Mouse (Mus musculus) central nervous system, embryonic 18 days (tissue): ENCODE results near the gene Sdad1. TPM values are rescaled to one million over a fixed set of nuclear protein-coding genes. Genes with fewer than 3 reads are reported as not detected.

Experiments used
- polyA plus RNA-seq: library from polyadenylated mRNA; depleted of rRNA; stranded (reverse); fragments of >200 nt; gene quantifications from 2 replicates; pipeline ENCODE4 v1.2.3, GENCODE M21; 2012; rRNA removed

The Sdad1 gene
- 20.1 and 20.4 TPM in 2 replicates for polyA plus RNA-seq

DNA sequence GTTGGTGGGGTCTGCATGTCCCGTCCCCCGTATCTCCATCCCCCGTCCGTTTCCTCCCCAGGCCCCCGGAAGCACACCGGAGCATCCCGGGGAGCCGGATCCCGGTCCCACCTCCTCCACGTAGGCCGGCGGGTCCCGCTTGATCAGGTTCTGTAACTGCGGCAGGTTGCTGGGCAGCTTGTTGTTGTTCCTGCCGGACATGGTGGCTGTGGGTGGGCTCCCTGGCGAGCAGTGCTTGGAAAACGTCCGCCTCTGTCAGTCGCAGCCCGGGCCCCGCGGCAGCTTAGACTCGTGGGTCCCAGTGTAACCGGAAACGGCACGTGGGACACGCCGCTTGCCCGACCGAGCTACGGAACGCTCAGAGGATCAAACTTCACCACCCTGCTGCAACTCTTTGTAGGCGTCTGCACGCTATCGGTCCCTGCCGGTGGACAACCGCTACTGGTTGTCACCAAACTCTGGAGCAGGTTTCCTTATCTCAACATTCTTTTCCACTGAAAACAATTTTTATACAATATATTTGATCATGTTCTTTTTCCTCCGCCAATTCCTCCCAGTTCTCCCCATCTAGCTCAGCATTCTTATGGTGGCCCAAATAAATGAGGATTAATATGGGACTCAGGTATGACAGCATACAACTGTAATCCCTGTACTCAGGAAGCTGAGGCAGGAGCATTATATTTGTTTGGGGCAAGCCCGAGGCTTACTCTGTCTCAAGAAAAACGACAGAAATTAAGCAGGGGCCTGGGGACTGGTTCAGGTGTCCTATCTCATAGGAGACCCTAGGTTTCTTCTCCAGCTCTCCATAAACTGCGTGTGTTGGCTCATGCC, at the start of gene Sdad1:
Gene Sdad1, minus strand, starts transcription at position 799 of the 831 bp plus-strand sequence.

GRCm38 (mm10) chr5:92348794-92349413, 38.6 kb upstream of the Sdad1 start, which contains the start of gene Cxcl10:
Cxcl10 (minus strand) TSS chr5:92348889.

DNA sequence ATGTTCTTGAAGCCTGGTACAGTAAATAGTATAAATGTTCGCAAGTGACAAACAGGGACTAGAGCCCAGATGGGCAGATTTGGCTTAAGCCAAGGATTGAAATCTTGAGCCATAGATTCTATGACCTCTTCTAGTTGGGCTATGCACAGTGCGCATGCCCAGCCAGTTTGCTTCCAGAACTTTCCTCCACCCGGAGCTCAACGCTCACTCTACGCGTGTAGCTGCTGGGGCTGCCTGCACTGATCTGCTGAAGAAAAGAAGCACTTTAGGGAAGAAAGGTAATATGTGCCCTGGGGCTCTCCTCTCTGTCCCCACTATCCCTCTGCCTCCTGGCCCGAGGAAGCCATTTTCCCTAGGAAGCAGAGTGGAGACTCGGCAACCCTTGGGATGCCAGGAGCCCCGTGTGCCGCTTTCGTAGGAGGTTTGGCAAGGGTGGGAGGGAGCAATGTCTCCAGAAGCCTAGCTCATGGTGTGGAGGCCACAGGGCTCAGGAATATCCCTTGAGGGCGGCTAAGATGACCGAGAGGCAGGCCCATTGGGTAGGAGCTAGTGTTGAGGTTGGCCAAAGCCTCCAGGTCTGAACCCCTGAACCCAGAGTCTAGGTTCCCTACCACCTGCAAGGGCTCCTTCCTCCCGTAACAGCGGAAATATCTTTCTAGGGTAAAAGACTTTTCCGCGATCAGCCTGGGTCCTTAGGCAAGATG, 21.5 kb upstream of the Sdad1 start, which contains the start of gene Art3:
Gene Art3, plus strand, starts transcription at position 193 of the 704 bp plus-strand sequence.

DNA sequence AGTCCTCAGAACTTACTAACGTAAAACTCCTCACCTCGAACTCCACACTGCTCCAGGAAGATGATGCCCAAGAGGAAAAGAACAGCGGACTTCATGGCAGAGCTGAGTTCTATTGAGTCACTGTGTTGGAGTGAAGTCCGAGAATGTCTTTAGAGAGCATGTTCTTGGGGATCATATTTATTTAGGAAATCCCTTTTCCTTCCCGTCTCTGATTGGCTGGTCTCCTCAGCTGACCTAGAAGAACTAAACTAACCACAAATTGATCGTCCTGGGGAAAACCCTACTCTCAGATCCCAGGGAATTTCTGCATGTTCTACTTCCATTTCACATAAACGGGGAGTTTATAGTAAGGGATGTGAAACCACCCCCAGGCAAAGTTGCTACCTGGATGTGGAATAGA, 17.6 kb upstream of the Sdad1 start, which contains the start of gene Cxcl9:
Gene Cxcl9, minus strand, starts transcription at position 151 of the 400 bp plus-strand sequence.

DNA sequence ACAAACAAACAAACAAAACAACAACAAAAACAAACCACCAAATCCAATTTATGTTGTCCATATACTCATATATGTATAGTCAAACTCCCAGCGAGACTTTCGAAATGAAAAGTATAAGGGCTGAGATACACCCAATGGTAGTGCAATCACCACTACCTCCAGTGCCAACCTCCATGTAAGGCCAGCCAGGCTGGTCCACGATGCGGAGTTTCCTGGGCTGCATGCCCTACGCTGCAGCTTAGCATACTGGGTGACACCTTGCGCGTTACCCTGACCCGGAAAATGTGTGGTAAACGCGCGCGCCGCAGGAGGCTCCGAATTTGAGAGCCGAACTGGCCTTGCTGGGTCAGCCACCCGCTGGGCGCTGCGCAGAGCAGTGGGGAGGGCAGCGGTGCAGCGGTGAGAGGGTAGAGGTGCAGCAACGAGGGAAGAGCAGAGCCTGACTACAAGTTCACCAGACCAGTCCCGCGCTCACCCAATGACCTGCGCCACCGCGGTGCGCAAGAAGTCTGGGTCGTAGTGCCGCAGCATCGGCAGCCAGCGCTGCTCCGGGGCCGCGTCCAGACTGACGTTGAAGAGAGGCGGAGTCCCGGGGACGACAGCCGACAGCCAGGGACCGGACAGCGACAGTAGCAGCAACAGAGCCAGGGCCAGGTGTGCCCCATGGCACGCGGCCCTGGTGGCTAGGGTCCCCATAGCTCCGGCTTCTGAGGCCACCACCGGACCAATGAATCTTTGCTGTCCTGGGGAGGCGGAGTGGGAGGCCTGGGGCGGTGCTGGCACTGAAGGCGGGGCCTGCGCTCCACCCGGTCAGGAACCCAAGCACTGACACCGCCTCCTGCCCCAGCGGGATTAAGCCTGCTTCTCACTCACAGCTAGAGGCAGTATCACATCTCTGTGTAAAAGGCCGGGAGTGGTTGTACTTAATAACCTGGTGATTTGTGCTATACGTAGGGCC, 32.6 kb downstream of the Sdad1 start, which contains the start of gene Naaa:
Gene Naaa, minus strand, starts transcription at position 734 of the 958 bp plus-strand sequence.

DNA sequence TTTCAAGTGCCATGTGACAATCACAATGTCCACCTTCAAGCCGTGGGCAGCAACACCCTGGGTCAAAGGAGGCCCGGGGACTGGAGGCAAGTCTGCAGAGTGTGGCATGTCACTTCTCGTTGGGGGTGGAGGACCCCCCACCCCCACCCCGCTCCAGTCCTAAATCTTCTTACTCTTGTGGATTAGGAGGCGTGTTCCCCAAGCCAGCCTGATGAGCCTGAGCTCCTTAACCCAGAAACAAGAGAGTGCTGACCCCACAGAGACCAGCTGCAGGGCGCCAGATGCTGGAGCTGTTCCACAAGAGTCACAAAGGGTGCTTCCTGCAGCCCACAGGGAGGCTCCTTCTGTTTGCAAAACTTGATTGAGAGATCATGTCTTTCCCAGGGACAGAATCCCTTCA, 54.1 kb downstream of the Sdad1 start, which contains the start of gene Ppef2:
Gene Ppef2, minus strand, starts transcription at position 61 of the 400 bp plus-strand sequence.

Other genes with a start within 250 kb of the Sdad1 start
- 138 and 139 TPM in 2 replicates for gene G3bp2, start 226.8 kb downstream of the Sdad1 start, polyA plus RNA-seq
- 42.9 and 46.6 TPM in 2 replicates for gene Uso1, start 172.5 kb downstream of the Sdad1 start, polyA plus RNA-seq
- not detected in 2 replicates for gene U90926, start 95.1 kb downstream of the Sdad1 start, polyA plus RNA-seq
- gene Ppef2, start 54.2 kb downstream of the Sdad1 start, polyA plus RNA-seq: 1.1 and 1.4 TPM in 2 replicates
- 16.3 and 19.0 TPM in 2 replicates for gene Naaa, start 32.3 kb downstream of the Sdad1 start, polyA plus RNA-seq
- 0.15 TPM in 1 of 2 replicates, not detected in the other for gene Cxcl9, start 17.6 kb upstream of the Sdad1 start, polyA plus RNA-seq
- 4.9 and 10.7 TPM in 2 replicates for gene Art3, start 21.3 kb upstream of the Sdad1 start, polyA plus RNA-seq
- 0.79 and 1.2 TPM in 2 replicates for gene Cxcl10, start 38.4 kb upstream of the Sdad1 start, polyA plus RNA-seq
- gene Nup54, start 124.7 kb upstream of the Sdad1 start, polyA plus RNA-seq: 58.4 and 59.9 TPM in 2 replicates
- 72.7 and 76.9 TPM in 2 replicates for gene Scarb2, start 196.4 kb upstream of the Sdad1 start, polyA plus RNA-seq
- 0.96 and 1.1 TPM in 2 replicates for gene Fam47e, start 244.6 kb upstream of the Sdad1 start, polyA plus RNA-seq